Comparison of ENCODE assay signal across 11 mouse cellular contexts in genomic region chr13:45946136-45946535, GRCm38 (mm10).
"Had no signal": no experiment of that assay in that cellular context is flagged by ENCODE, and none has a peak within 500 bp of the region (broad histone marks: within the 10 kb centered on the region; RNA-seq: fewer than 3 reads in every experiment).

No protein-coding gene starts in this region.

- DNase-seq: left cerebral cortex, postnatal 4 days; liver; liver, embryonic 13.5 days; liver, postnatal 0 days; lung, adult 18-20 months; lung, adult 2 months; lung, embryonic 14.5 days; lung, postnatal 10 days; lung, postnatal 14 days; lung, postnatal 4 days; midbrain, embryonic 14.5 days had no signal
